Mouse (Mus musculus): ENCODE results near the gene Nfyc. TPM values are rescaled to one million over a fixed set of nuclear protein-coding genes. Genes with fewer than 3 reads are reported as not detected.

Gene Nfyc
- polyA plus RNA-seq, 1 experiment from 2014 or later: 82.1 TPM

DNA sequence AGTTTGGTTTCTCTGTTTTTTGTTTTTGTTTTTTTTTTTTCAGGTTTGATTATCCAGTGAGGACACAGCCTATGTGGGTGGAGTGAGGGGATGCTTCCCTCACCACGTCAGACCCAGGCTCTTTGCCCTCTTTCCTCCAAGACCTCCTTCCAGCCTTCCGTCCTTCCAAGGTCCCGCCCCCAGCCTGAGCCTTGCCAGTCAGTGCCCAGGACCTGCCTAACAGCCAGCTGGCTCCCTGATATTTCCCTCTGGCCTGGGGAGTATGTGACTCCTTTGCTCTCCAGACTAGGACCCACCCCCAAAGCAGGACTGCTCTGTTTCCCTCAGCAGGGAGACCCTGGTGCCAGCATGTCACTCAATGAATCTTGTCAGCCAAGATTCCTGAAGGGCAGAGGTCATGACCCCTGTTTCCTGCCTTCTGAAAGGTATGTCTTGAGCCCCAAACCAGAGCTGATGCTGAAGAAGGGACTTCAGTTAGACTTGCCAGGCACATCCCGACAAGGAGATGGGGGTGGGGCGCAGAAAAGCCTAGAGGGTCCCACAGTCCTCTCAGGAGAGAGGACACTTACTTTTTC lies 105.8 kb downstream of the Nfyc start:
- Histone ChIP-seq H3K4me2 (no peak overlapping the region), H3K27ac (replicated peaks) (no peak overlapping the region), H3K36me3 (no peaks in the 10 kb centered on the region), H3K4me3 (no peak overlapping the region), H3K4me1 (replicated peaks) (0 out of 2 replicates have a peak, but pooled peaks cover 1% of the 10 kb centered on the region), H3K9me3 (no peaks in the 10 kb centered on the region), H3K9ac (no peak overlapping the region), H3K27me3 (no peaks in the 10 kb centered on the region)
- ATAC-seq (ENCODE audit: low FRiP score, low read depth): no peak
- WGBS: 29% methylated on average over 5 of the region's 5 CpGs

- no peaks in the 10 kb centered on the region for H3K36me3 ChIP-seq
- no peak overlapping the region for H3K4me3 ChIP-seq
- 0 out of 2 replicates have a peak, but pooled peaks cover 5% of the 10 kb centered on the region for H3K27me3 ChIP-seq
- H3K27ac ChIP-seq (replicated peaks): no peak overlapping the region
- no peak for ATAC-seq (ENCODE audit: low FRiP score, low read depth)
- peaks cover 3% of the 10 kb centered on the region; the same call in 1 of the 2 replicates for H3K4me1 ChIP-seq (replicated peaks)
- H3K9me3 ChIP-seq: no peaks in the 10 kb centered on the region
- no peak overlapping the region for H3K9ac ChIP-seq
- 66% methylated on average over 2 of the region's 2 CpGs for WGBS
- H3K4me2 ChIP-seq: no peak overlapping the region
Measured at GRCm38 (mm10) chr4:120721574-120721973, 109.8 kb downstream of the Nfyc start.

GRCm38 (mm10) chr4:120719152-120719551 lies 112.2 kb downstream of the Nfyc start:
- no peak overlapping the region for H3K4me2 ChIP-seq
- peaks cover 21% of the 10 kb centered on the region for H3K4me1 ChIP-seq (replicated peaks)
- ATAC-seq (ENCODE audit: low FRiP score, low read depth): no peak

DNA sequence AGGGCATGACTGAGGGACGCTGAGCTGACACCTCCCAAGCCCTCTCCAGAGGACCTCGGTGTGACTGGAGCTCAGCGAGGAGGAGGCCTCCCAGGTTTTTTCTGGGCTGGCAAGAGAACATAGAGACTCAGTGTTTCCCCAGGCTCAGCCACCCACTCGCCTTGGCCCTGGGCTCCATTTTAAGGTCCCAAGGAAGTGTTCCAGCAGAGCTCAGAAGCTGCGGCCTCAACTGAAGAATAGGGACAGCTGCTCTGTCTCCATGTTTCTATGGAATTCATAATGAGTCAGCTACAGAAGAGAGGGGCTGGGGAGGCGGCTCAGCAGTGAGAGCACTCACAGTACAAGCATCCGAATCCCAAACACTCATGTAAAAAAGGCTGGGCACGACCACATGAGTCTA lies 113.8 kb downstream of the Nfyc start:
- Histone ChIP-seq H3K27ac (replicated peaks) (no peak overlapping the region), H3K4me3 (no peak overlapping the region), H3K9me3 (no peaks in the 10 kb centered on the region), H3K9ac (no peak overlapping the region), H3K4me2 (no peak overlapping the region), H3K4me1 (replicated peaks) (peaks cover 32% of the 10 kb centered on the region), H3K36me3 (no peaks in the 10 kb centered on the region), H3K27me3 (0 out of 2 replicates have a peak, but pooled peaks cover 5% of the 10 kb centered on the region)
- ATAC-seq (ENCODE audit: low FRiP score, low read depth): no peak
- 65% methylated on average over 8 of the region's 8 CpGs for WGBS

More at GRCm38 (mm10) chr4:120719152-120719551, 112.2 kb downstream of the Nfyc start:
- Histone ChIP-seq H3K9ac (no peak overlapping the region), H3K27ac (replicated peaks) (no peak overlapping the region), H3K4me3 (no peak overlapping the region), H3K9me3 (no peaks in the 10 kb centered on the region), H3K36me3 (no peaks in the 10 kb centered on the region), H3K27me3 (0 out of 2 replicates have a peak, but pooled peaks cover 5% of the 10 kb centered on the region)
- 44% methylated on average over 5 of the region's 5 CpGs for WGBS

- WGBS: 27% methylated on average over 12 of the region's 12 CpGs
- Histone ChIP-seq H3K27me3 (0 out of 2 replicates have a peak, but pooled peaks cover 5% of the 10 kb centered on the region), H3K4me3 (peak overlapping the region; percentile 38), H3K27ac (replicated peaks) (no peak overlapping the region), H3K4me2 (peak overlapping the region; percentile 74), H3K4me1 (replicated peaks) (peaks cover 32% of the 10 kb centered on the region), H3K36me3 (no peaks in the 10 kb centered on the region), H3K9ac (peak overlapping the region; percentile 28; the same call in 1 of the 2 replicates), H3K9me3 (no peaks in the 10 kb centered on the region)
- no peak for ATAC-seq (ENCODE audit: low FRiP score, low read depth)
Measured at GRCm38 (mm10) chr4:120716765-120717164, 114.6 kb downstream of the Nfyc start.

GRCm38 (mm10) chr4:120716141-120716571 lies 115.2 kb downstream of the Nfyc start:
- peak overlapping the region; percentile 74 for H3K4me2 ChIP-seq
- peaks cover 32% of the 10 kb centered on the region for H3K4me1 ChIP-seq (replicated peaks)
- no peaks in the 10 kb centered on the region for H3K9me3 ChIP-seq
- WGBS: 2% methylated on average over 12 of the region's 12 CpGs
- H3K36me3 ChIP-seq: no peaks in the 10 kb centered on the region
- peak; percentile 82 for ATAC-seq (ENCODE audit: low FRiP score, low read depth)
- 0 out of 2 replicates have a peak, but pooled peaks cover 5% of the 10 kb centered on the region for H3K27me3 ChIP-seq
- peak overlapping the region; percentile 38 for H3K4me3 ChIP-seq
- peak overlapping the region; percentile 28; the same call in 1 of the 2 replicates for H3K9ac ChIP-seq
- no peak overlapping the region for H3K27ac ChIP-seq (replicated peaks)

DNA sequence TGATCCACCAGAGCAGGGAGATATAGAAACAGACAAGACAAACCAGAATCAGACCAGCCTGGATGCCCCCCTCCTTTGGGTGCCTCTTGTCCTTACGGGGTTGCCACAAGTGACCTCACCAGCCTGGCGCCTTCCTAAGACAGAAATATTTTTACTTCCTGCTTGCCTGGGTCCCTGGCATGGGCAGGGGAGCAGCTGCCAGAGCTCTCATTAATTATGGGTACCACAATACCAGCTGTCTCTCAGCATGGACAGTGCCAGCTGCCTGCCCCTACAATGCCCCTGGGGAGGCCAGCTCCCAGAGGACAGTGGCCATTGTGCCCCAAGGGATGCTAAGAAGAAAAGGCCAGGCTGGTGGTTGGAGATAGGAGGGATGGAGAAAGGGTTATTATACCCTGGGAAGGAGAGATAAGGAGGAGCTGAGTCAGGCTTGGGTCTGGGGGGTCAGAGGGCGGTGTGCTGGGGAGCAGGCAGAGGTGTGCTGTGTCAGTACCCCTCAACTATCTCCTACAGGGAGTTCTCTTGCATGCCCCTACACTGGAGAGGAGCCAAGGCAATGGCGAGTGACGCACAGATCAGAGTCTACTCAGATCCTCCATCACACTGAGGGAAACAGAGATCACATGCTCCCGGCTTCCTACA lies 117.4 kb downstream of the Nfyc start:
- Histone ChIP-seq H3K36me3 (no peaks in the 10 kb centered on the region), H3K27ac (replicated peaks) (no peak overlapping the region), H3K4me3 (no peak overlapping the region), H3K4me2 (no peak overlapping the region), H3K9me3 (no peaks in the 10 kb centered on the region), H3K4me1 (replicated peaks) (peaks cover 32% of the 10 kb centered on the region), H3K27me3 (0 out of 2 replicates have a peak, but pooled peaks cover 5% of the 10 kb centered on the region), H3K9ac (no peak overlapping the region)
- no peak for ATAC-seq (ENCODE audit: low FRiP score, low read depth)
- 58% methylated on average over 6 of the region's 6 CpGs for WGBS

DNA sequence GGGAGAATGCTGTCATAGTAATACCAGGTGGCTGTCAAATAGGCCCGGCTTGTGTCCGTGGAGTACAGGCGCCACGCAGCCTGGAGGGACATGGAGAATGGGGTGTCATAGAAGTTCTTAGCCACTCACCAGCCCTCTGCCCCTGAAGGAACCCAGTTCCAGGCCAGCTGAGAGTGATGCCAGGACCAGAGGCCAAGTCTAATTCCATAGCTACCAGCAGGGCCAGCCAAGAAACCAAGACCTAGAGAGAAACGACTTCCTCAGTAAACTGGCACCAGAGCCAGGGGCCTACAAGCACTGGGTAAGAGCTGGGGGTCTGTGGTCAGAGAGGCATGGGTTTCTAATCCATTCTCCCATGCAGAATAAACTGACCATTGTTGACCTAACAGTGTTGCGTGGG lies 118.4 kb downstream of the Nfyc start:
- Histone ChIP-seq H3K36me3 (no peaks in the 10 kb centered on the region), H3K9me3 (no peaks in the 10 kb centered on the region), H3K4me2 (no peak overlapping the region), H3K4me1 (replicated peaks) (peaks cover 32% of the 10 kb centered on the region), H3K27me3 (0 out of 2 replicates have a peak, but pooled peaks cover 5% of the 10 kb centered on the region), H3K4me3 (no peak overlapping the region), H3K27ac (replicated peaks) (no peak overlapping the region), H3K9ac (no peak overlapping the region)
- no peak for ATAC-seq (ENCODE audit: low FRiP score, low read depth)
- 87% methylated on average over 6 of the region's 6 CpGs for WGBS

GRCm38 (mm10) chr4:120712236-120712635 lies 119.1 kb downstream of the Nfyc start:
- Histone ChIP-seq H3K27me3 (0 out of 2 replicates have a peak, but pooled peaks cover 5% of the 10 kb centered on the region), H3K4me1 (replicated peaks) (peaks cover 32% of the 10 kb centered on the region), H3K36me3 (no peaks in the 10 kb centered on the region), H3K9me3 (no peaks in the 10 kb centered on the region), H3K4me2 (no peak overlapping the region), H3K27ac (replicated peaks) (no peak overlapping the region), H3K4me3 (no peak overlapping the region), H3K9ac (no peak overlapping the region)
- 60% methylated on average over 12 of the region's 12 CpGs for WGBS
- no peak for ATAC-seq (ENCODE audit: low FRiP score, low read depth)

MicroRNAs within 50 kb of the gene (microRNA counts, 519-probe panel; counts per million panel counts)
- microRNA mmu-miR-30e: 2,711 counts per million, percentile 50 among the panel's probes with 10 or more counts

Small RNA genes within 50 kb of the gene (microRNA-seq; reads per million reads assigned to microRNA genes)
- gene Gm23936 (not detected), gene Mir30c-1 (60.6 reads per million, percentile 44 among the genes with 10 or more reads in this experiment), gene Mir30e (not detected), gene Mir30f (not detected)

Other genes with a start within 250 kb of the Nfyc start
- not detected in 2 replicates for gene Gm8439, start 242.8 kb downstream of the Nfyc start, polyA plus RNA-seq (2015; fragmentation: Nextera tagmentation; extraction: Ambion mirVana)
- 1.5 and 1.8 TPM in 2 replicates for gene Cited4, start 165.0 kb downstream of the Nfyc start, polyA plus RNA-seq (2015; fragmentation: Nextera tagmentation; extraction: Ambion mirVana)
- gene Kcnq4, start 83.0 kb downstream of the Nfyc start, polyA plus RNA-seq (2015; fragmentation: Nextera tagmentation; extraction: Ambion mirVana): 6.6 and 7.0 TPM in 2 replicates
- 26.4 and 26.5 TPM in 2 replicates for gene Rims3, start 23.2 kb upstream of the Nfyc start, polyA plus RNA-seq (2015; fragmentation: Nextera tagmentation; extraction: Ambion mirVana)
- gene Exo5, start 93.4 kb upstream of the Nfyc start, polyA plus RNA-seq (2015; fragmentation: Nextera tagmentation; extraction: Ambion mirVana): 30.2 and 30.7 TPM in 2 replicates
- gene Zfp69, start 120.1 kb upstream of the Nfyc start, polyA plus RNA-seq (2015; fragmentation: Nextera tagmentation; extraction: Ambion mirVana): 6.8 and 7.9 TPM in 2 replicates
- gene Smap2, start 185.7 kb upstream of the Nfyc start, polyA plus RNA-seq (2015; fragmentation: Nextera tagmentation; extraction: Ambion mirVana): 42.1 and 48.4 TPM in 2 replicates
- 22.7 and 27.8 TPM in 2 replicates for gene Col9a2, start 207.8 kb upstream of the Nfyc start, polyA plus RNA-seq (2015; fragmentation: Nextera tagmentation; extraction: Ambion mirVana)